Mouse (Mus musculus) brain, embryonic 18.5 days (tissue): ENCODE results near the gene Exosc2.

Experiments
- DNase-seq: peaks from one replicate; pipeline ENCODE4 v3.0.0-alpha.2; 2012; ENCODE audit warnings: low read depth, low spot score

Exosc2 gene

DNA sequence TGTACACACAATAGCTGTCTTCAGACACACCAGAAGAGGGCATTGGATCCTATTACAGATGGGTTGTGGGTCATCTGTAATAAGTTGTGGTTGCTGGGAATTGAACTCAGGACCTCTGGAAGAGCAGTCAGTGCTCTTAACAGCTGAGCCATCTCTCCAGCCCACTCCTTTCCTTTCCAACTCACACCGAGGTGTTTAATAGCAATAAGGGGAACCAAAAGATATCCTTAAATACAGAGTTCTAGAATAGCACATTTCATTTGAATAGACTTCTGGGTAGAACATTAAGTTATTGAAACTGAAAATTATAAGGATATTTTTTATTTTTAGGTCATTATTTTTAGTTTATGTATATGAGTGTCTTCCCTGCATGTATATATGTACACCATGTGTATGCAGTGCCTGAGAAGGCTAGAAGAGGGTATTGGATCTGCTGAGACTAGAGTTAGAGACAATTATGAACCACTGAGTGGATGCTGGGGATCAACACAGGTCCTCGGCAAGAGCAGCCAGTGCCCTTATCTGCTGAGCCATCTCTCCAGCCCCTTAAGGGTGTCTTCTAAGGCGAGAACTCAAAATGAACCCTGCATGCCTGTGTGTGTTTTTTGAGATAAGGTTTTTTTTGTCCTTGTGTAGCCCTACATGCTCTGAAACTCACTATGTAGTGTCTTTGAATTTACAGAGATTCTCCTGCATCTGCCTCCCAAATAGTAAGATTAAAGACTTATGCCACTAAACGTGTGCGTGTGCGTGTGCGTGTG lies 54.4 kb downstream of the Exosc2 start:
- DNase-seq, result no peak

- DNase-seq, result no peak
Observed at GRCm38 (mm10) chr2:31727576-31728277, 57.2 kb downstream of the Exosc2 start.

- DNase-seq, result no peak
Observed at GRCm38 (mm10) chr2:31730640-31731039, 60.1 kb downstream of the Exosc2 start.
